Comparison of ENCODE assay signal across 22 mouse cellular contexts in genomic region chr10:58848127-58848526, GRCm38 (mm10). TPM values are rescaled to one million over a fixed set of nuclear protein-coding genes. Genes with fewer than 3 reads are reported as not detected.
DNase-seq lines count a peak whose midpoint lies in the region; ATAC-seq and TF ChIP-seq lines count a peak whose summit lies in the region.
"Had no signal": no experiment of that assay in that cellular context is flagged by ENCODE, and none has a peak within 500 bp of the region (broad histone marks: within the 10 kb centered on the region; RNA-seq: fewer than 3 reads in every experiment).

No protein-coding gene starts in this region.

- intact Hi-C loops in heart, adult 2 months (cut with DNase I): no loop called here

- H3K4me3 ChIP-seq in heart, embryonic 10.5 days: no peak overlapping the region
- no peak overlapping the region for H3K4me3 ChIP-seq in heart, adult 2 months
- H3K4me3 ChIP-seq in embryonic facial prominence, embryonic 10.5 days: no peak overlapping the region
- H3K4me3 ChIP-seq in hindbrain, postnatal 0 days (ENCODE audit: low read length): no peak overlapping the region
- H3K4me3 ChIP-seq: erythroblast, embryonic 14.5 days; left cerebral cortex, adult 2 months; limb, embryonic 12.5 days; megakaryocyte, embryonic 14.5 days had no signal

- H3K9ac ChIP-seq in heart, adult 2 months (ENCODE audit: low read depth, low read length): no peak overlapping the region
- no peak overlapping the region for H3K9ac ChIP-seq in hindbrain, postnatal 0 days (replicated peaks; ENCODE audit: low read length)
- H3K9ac ChIP-seq: limb, embryonic 12.5 days; liver, embryonic 14.5 days had no signal

- peak; percentile 63 to 70 for DNase-seq in cerebellum, postnatal 14 days
- no peak for DNase-seq in cerebellum, adult 11-12 months
- peak; percentile 59 for DNase-seq in heart, embryonic 10.5 days (ENCODE audit: low spot score)
- no peak for DNase-seq in heart, adult 2 months
- no peak for DNase-seq in embryonic facial prominence, embryonic 10.5 days (ENCODE audit: low spot score)
- DNase-seq in hindbrain, postnatal 0 days (ENCODE audit: low spot score): peak; percentile 33
- no peak for DNase-seq in liver
- DNase-seq: adrenal gland, adult 2 months; cerebellum, adult 9-11 months; heart, postnatal 4 days; kidney, postnatal 10 days; lung, postnatal 10 days; right cerebral cortex, postnatal 4 days; thymus, postnatal 4 days had no signal

- no peaks in the 10 kb centered on the region for H3K36me3 ChIP-seq in heart, embryonic 10.5 days
- H3K36me3 ChIP-seq in heart, adult 2 months (ENCODE audit: control insufficient read depth, insufficient read depth, low read length): no peaks in the 10 kb centered on the region
- no peaks in the 10 kb centered on the region for H3K36me3 ChIP-seq in embryonic facial prominence, embryonic 10.5 days (replicated peaks)
- H3K36me3 ChIP-seq in hindbrain, postnatal 0 days (ENCODE audit: insufficient read depth, low read length): no peaks in the 10 kb centered on the region
- H3K36me3 ChIP-seq: limb, embryonic 12.5 days had no signal

- 73% methylated on average over 5 of the region's 5 CpGs for WGBS in heart, embryonic 10.5 days
- 74% methylated on average over 5 of the region's 5 CpGs for WGBS in heart, adult 2 months
- 73% methylated on average over 5 of the region's 5 CpGs for WGBS in embryonic facial prominence, embryonic 10.5 days
- 53% methylated on average over 5 of the region's 5 CpGs for WGBS in hindbrain, postnatal 0 days

- no peaks in the 10 kb centered on the region for H3K4me1 ChIP-seq in heart, embryonic 10.5 days
- H3K4me1 ChIP-seq in heart, adult 2 months (ENCODE audit: control insufficient read depth, insufficient read depth, low read length): no peaks in the 10 kb centered on the region
- H3K4me1 ChIP-seq in embryonic facial prominence, embryonic 10.5 days: 0 out of 2 replicates have a peak, but pooled peaks cover 3% of the 10 kb centered on the region
- H3K4me1 ChIP-seq in hindbrain, postnatal 0 days (ENCODE audit: insufficient read depth, low read length): peaks cover 6% of the 10 kb centered on the region
- H3K4me1 ChIP-seq: megakaryocyte, embryonic 14.5 days had no signal

- TF ChIP-seq POLR2A in heart, adult 2 months (IDR thresholded peaks at IDR 0.05; ENCODE audit: insufficient read depth, low read depth, low read length): no peak

- peaks cover 13% of the 10 kb centered on the region; the same call in 1 of the 2 replicates for H3K27me3 ChIP-seq in heart, embryonic 10.5 days (ENCODE audit: insufficient read depth, poor library complexity, severe bottlenecking)
- H3K27me3 ChIP-seq in heart, adult 2 months (ENCODE audit: control insufficient read depth, insufficient read depth, low read length): 0 out of 2 replicates have a peak, but pooled peaks cover 1% of the 10 kb centered on the region
- no peaks in the 10 kb centered on the region for H3K27me3 ChIP-seq in embryonic facial prominence, embryonic 10.5 days (replicated peaks; ENCODE audit: low read depth, poor library complexity, severe bottlenecking)
- no peaks in the 10 kb centered on the region for H3K27me3 ChIP-seq in hindbrain, postnatal 0 days (ENCODE audit: insufficient read depth, low read length)
- H3K27me3 ChIP-seq: limb, embryonic 12.5 days; megakaryocyte, embryonic 14.5 days had no signal

- no peak for TF ChIP-seq CTCF in heart, adult 2 months (IDR thresholded peaks at IDR 0.05)
- TF ChIP-seq CTCF in hindbrain, postnatal 0 days (IDR thresholded peaks at IDR 0.05; ENCODE audit: low read depth): no peak

- TF ChIP-seq EP300 in heart, adult 2 months (IDR thresholded peaks at IDR 0.05; ENCODE audit: insufficient read depth, low read depth, low read length): no peak

- no peaks in the 10 kb centered on the region for H3K9me3 ChIP-seq in heart, embryonic 10.5 days
- no peaks in the 10 kb centered on the region for H3K9me3 ChIP-seq in embryonic facial prominence, embryonic 10.5 days
- no peaks in the 10 kb centered on the region for H3K9me3 ChIP-seq in hindbrain, postnatal 0 days (ENCODE audit: low read length)
- H3K9me3 ChIP-seq: limb, embryonic 12.5 days had no signal

- ATAC-seq in hindbrain, postnatal 0 days: peak; percentile 38; the same call in 1 of the 2 replicates
- ATAC-seq in megakaryocyte progenitor cell, adult 5-6 weeks (replicated peaks; ENCODE audit: poor library complexity): no peak
- ATAC-seq: intestine, embryonic 16.5 days; midbrain, embryonic 16.5 days had no signal

- no peaks in the 10 kb centered on the region for H3K79me2 ChIP-seq in heart, adult 2 months (replicated peaks; ENCODE audit: control insufficient read depth, insufficient read depth, low read length)

- H3K4me2 ChIP-seq in hindbrain, postnatal 0 days (ENCODE audit: low read depth, low read length): no peak overlapping the region
- H3K4me2 ChIP-seq: limb, embryonic 12.5 days had no signal

- no peak overlapping the region for H3K27ac ChIP-seq in heart, embryonic 10.5 days
- H3K27ac ChIP-seq in heart, adult 2 months: no peak overlapping the region
- H3K27ac ChIP-seq in embryonic facial prominence, embryonic 10.5 days (replicated peaks): peak overlapping the region; percentile 40; the same call in 1 of the 2 replicates
- H3K27ac ChIP-seq in hindbrain, postnatal 0 days: no peak overlapping the region
- H3K27ac ChIP-seq: left cerebral cortex, adult 2 months; limb, embryonic 12.5 days; liver, embryonic 14.5 days had no signal

RNA-seq across cellular contexts. Expression of gene Sh3rf3, which starts 35.0 kb away (rescaled TPM):
- 0.17 and 0.65 TPM in 2 replicates for polyA plus RNA-seq in heart, embryonic 10.5 days (2016; fragmentation: Nextera tagmentation; extraction: Ambion mirVana)
- total RNA-seq in heart, adult 2 months (2021): 1 to 10 TPM in 1 of 2 experiments, under 1 TPM in 1; 0.97 to 1.6 TPM
- polyA plus RNA-seq in heart, adult 2 months (2012; rRNA removed): 0.73 and 0.80 TPM in 2 replicates
- 0.39 and 0.93 TPM in 2 replicates for polyA plus RNA-seq in embryonic facial prominence, embryonic 10.5 days (2016; fragmentation: Nextera tagmentation; extraction: Ambion mirVana)
- 17.1 and 23.8 TPM in 2 replicates for total RNA-seq in hindbrain, postnatal 0 days (2014; rRNA removed)
- 2.2 and 3.5 TPM in 2 replicates for polyA plus RNA-seq in hindbrain, postnatal 0 days (2015; fragmentation: Nextera tagmentation; extraction: Ambion mirVana)
- 0.05 TPM in 1 of 2 replicates, not detected in the other for total RNA-seq in megakaryocyte progenitor cell, adult 5-6 weeks (2015)
- not detected in 2 replicates for total RNA-seq in megakaryocyte progenitor cell, adult 5-6 weeks (2017)
- polyA plus RNA-seq: erythroblast, embryonic 14.5 days; liver, embryonic 14.5 days had no signal

Comparison
In these comparisons a context has a peak if more than half of its experiments do, and no peak if none do; other contexts are left out.
1. DNase-seq: peak in cerebellum, postnatal 14 days (2 of 2), heart, embryonic 10.5 days (single experiment) and hindbrain, postnatal 0 days (single experiment); none in cerebellum, adult 11-12 months (single experiment), heart, adult 2 months (0 of 2), embryonic facial prominence, embryonic 10.5 days (single experiment) and liver (single experiment).